Mouse (Mus musculus): ENCODE data around the gene Apba3.

Apba3 gene

GRCm38 (mm10) chr10:81290698-81291460 is 24.1 kb downstream of the Apba3 start:
- 41% methylated on average over 24 of the region's 24 CpGs for WGBS

DNA sequence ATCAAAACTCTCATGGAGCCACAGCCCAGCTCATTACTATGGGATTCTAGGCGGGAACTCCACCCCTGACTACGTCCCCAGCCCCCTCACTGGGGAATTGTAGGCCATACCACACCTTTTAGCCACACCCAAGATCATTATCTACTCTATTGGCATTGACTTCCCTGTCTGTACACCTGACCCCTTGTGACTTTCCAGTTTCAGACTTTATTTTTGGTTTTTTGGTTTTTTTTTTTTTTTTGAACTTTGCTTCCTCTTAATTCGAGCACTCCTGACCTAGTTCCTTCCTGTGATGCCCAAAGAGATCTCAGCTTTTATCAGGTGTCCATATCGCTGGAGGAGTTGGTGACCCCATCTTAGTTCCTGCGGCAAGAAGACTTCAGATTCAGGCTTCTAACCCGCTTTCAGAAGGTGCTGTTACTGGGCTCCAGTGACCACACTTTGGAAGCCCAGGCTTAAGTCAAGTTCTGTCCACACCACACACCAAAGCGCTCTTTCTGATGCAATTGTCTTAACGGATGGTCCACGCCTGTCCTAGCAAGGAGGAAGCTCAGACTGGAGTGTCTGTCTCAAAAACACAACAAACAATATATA is 24.8 kb downstream of the Apba3 start, which contains the start of gene Tjp3:
Tjp3 (minus strand) TSS at position 71 of the 594 bp plus-strand sequence.
- WGBS: 77% methylated on average over 9 of the region's 9 CpGs

DNA sequence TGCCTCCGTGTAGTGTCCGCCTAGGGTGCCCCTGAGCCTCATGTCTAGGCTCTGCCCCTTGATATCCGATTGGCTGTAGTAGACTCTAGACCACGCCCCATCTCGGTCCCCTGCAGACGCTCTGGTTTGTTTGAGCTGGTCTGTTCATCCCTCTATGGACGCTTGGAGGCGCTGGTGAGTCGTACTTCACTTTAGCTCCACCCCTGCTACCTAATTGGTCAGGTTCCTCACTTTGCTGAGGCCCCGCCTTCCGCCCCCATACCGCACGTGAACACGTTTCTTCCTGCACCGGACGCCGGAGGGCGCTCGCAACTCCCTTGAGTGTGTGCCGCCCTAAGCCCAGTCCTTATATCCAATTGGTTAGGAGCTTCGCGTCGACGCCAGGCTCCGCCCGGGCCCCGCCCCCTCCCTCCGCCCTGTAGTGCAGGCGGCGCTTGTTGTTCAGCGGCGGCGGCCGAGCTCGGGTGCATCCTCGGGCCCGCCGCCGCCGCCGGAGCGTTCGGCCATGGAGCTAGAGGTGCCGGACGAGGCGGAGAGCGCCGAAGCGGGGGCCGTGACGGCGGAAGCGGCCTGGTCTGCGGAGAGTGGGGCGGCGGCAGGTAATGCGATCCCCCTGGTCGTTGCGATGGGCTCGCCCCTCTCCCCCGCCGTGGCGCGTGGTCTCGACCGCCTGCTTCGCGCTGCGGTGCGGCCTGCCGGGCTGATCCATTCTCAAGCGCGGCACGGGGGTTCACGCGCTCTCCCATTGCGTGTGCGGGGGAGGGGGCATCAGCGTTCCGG is 26.0 kb downstream of the Apba3 start, which contains the start of gene Pip5k1c:
Pip5k1c (plus strand) TSS at position 410 of the 780 bp plus-strand sequence.
- 1% methylated on average over 80 of the region's 80 CpGs for WGBS

DNA sequence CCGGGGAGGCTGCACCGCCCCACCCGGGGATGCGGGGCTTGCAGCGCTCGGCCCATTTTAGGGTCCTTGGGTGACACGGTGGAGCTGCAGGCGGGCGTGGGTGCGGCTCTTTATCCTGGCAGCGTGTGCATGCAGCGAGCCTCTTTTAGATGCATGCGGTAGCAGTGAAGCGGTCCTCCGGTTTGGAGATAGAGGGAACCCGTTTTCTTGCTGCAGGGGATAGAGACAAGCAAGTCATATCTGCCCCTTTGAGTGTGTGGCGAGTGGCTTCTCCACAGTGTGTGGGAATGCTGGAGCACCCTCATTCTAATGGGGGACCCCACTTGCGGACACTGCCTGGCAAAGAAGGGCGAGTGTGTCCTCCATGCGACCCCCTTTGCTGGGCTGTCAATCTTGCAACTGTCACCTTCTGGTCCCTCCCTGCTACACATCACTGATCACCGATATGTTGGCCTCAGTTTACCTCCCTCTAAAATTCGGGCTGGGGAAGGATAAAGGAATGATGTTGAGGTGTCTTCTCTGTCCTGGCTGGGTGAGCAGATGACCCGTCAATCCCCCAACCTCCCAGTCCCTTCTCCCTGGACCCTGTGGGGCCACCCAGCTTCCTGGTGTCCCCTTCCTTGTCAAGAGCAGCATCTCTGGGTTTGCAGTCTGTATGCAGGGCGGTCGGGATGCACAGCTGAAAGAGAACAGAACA is 26.7 kb downstream of the Apba3 start:
- WGBS: 1% methylated on average over 25 of the region's 25 CpGs

GRCm38 (mm10) chr10:81294442-81294841 is 27.7 kb downstream of the Apba3 start:
- WGBS: 32% methylated on average over 8 of the region's 8 CpGs

- WGBS: 43% methylated on average over 6 of the region's 6 CpGs
Measured at GRCm38 (mm10) chr10:81295185-81295584, 28.4 kb downstream of the Apba3 start.

DNA sequence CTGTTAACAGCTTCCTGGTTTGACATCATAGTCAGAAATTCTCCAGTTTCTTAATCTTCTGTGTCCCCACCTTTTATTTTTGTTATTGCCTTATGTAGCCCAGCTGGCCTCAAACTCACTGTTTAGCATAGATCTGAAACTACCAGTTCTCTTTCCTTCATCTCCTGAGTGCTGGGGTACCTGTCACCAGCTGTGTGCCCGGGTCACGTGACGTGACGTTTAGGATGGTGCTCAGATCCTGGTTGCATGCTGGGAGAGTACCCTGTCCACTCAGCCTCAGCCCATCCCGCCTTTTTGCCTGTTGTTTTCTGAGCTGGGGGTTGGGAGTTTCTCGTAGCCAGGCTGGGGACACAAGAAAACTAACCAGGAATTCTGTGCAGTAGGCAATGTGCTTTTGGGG is 30.5 kb downstream of the Apba3 start:
- 64% methylated on average over 6 of the region's 6 CpGs for WGBS

DNA sequence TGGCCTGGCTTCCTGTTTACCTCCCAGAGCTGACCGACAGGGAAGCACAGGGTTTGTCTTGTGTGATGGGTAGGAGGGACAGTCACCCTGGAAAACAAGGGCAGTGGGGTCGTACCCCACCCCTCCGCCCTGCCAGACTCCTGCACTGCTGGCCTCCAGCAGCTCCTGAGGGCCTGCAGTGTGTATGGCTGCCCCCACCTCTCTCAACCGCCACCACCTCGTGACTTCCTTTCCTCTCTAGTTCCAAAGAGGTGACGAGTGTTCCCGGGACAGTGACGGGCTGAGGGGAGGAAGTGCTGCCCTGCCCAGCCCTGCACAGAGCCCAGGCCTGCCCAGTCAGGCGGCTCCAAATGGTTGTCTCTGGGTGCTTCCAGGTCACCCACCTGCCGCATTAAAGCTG is 31.1 kb downstream of the Apba3 start:
- WGBS: 59% methylated on average over 10 of the region's 10 CpGs

DNA sequence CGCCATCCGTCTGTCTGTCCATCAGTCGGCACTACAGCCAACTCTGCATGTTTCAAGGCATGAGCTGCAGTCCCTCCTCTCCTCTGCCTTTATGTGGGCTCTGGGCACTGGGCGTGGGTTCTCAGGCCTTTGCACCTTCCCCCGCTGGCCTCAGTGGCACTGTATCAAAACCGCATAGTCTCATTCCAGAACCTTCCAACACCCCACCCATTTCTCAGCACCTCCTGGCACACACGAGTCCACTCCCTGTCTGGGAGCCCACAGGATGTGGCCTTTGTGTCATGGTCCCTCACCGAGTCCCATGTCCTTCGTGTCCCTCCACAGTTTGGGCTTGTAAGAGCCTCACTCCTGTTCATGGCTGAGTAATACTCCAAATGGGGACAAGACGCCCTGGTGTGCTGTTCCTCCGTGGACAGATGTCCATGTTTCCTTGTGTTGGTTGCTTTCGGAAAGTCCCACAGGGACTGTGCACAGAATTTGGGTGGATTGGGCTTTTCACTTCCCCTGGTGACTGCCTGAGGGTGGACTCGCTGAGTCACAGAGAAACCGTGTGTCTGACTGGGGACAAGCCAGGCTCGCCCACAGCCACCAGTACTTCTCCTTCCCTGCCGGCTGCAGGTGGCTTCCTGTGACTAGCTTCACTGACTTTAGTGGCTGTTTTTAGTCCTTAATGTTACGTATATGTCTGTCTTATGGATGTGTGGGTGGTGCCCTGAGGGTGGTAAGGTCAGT is 31.8 kb downstream of the Apba3 start:
- WGBS: 56% methylated on average over 17 of the region's 17 CpGs

DNA sequence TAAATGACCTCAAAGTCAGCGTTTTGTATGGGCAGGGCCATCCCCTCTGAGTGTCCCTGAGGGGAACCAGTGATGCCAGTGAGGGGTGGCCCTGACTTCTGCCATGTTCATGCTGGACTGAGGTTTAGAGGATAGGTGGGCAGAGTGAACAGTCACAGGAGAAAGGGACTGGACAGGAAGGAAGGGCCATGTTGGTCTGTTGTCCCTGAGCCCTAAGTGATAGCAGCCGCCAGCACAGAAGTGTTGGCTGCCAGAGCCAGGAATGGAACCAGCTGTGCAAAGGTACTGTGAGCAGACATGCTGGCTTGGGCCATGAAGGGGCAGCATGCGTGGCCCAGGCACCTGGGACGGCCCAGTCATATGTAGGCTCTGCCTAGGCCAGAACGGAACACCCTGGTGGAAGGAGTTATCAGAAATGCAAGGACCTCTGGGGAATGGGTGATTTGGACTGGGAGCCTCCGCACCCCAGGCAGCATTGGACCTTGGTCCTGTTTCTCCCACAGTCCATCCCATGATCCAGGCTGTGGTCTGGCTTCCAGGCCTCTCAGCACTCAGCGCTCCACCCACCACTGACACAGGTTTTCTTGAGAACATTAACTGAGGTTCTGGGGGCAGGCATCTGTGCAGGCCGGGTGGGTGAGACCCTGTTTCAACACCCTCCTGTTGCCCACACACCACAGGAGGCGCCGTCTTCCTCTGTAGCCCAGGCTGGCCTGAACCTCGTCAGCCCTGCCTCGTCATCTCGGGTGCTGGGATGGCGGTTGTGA is 33.0 kb downstream of the Apba3 start:
- 62% methylated on average over 14 of the region's 14 CpGs for WGBS

DNA sequence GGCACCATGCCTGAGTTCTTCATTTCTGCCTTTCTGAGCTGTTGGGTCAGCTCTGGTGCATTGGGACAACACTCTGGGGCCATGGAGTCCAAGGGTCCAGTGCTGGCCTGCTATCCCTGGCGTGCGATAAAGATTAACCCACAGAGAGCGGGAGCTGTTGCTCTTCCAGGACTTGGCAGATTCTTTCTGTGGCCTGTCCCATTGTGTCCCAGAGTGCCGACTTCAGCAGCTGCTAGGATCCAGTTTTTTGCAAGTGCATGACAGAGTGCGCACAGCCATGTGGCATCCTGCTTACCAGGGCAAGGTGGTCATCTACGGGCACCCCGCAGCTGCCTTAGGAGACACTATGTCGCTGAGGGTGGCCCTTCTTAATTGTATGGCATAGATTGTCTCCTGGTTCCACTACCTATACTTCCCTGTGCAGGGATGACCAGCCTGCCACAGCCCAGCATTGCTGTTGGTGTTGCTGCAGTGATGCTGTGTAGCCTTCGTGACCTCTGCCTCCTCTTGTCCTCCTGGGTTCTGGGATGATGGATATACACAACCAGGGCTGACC is 33.7 kb downstream of the Apba3 start:
- 75% methylated on average over 9 of the region's 9 CpGs for WGBS

- WGBS: 75% methylated on average over 9 of the region's 9 CpGs
Measured at GRCm38 (mm10) chr10:81301321-81301720, 34.6 kb downstream of the Apba3 start.

DNA sequence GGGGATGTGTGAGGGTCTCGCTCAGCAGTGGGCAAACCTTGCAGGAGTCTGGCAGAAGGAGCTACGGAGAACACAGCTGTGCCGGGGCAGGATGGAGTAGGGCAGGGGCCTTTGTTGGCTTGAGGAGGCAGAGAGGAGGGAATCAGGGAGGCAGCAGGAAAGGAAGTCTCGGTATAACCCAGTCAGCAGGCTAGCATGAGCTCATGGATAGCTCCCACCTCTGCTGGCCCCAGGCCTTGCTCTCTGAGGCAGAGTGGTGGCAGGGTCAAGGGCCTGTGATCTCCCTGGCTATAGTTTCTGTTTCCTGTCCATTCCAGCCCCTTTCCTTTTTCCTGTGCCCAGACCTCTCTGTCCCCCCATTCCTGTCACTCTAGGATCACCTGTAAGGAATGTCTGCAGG is 35.5 kb downstream of the Apba3 start:
- 25% methylated on average over 4 of the region's 4 CpGs for WGBS

GRCm38 (mm10) chr10:81302781-81303218 is 36.0 kb downstream of the Apba3 start:
- 19% methylated on average over 14 of the region's 14 CpGs for WGBS

DNA sequence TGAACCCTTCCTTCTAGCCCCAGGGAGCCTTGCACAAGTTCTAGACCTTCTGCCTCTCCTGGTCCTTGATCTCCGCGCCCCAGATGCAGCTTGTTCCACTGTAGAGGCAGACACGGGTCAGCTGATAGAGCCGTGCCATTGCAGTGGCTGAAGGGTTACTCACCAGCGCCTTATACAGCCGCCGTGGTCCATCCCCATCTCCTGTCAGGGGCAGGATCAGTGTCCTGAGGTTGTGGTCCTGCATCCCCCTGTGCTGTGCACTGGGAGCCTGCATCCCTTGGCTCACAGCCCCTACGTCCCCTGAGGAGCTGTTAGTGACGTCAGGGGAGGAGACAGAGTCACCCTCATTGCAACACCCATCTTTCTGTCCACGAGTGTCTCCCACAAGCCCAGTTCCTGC is 36.5 kb downstream of the Apba3 start:
- WGBS: 38% methylated on average over 10 of the region's 10 CpGs

DNA sequence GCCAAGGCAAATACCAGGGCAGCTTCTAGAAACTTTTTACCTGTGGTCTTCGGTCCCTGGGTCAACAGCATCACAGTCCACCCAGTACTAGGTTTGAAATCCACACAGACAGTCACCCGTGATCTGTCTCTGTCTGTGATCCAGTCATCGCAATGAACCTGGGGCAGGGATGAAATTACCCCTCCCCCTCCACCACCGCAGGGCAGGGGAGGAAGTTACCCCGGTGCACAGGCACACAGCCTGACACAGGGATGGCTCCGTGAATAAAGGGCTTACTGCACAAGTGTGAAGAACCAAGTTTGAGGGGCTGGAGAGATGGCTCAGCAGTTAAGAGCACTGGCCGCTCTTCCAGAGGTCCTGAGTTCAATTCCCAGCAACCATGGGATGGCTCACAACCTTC is 37.0 kb downstream of the Apba3 start:
- WGBS: 65% methylated on average over 7 of the region's 7 CpGs

- WGBS: 18% methylated on average over 8 of the region's 9 CpGs
Measured at GRCm38 (mm10) chr10:81304597-81305238, 38.0 kb downstream of the Apba3 start.

DNA sequence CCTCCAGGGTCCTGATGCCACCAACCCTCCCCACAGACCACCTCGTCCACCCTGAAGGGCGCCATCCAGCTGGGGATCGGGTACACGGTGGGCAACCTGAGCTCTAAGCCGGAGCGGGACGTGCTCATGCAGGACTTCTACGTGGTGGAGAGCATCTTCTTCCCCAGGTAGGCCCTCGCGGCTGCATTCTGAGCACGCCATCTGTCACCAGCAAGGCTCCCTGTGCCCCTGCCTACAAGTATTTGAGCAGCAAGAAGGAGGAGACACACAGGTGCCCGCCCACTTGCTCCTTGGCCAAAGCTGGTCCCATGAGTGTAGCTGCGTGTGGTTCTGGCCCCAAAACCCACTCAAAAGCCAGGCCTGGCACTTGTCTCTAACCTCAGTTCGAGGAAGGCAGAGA is 38.9 kb downstream of the Apba3 start:
- 72% methylated on average over 14 of the region's 14 CpGs for WGBS

- 60% methylated on average over 12 of the region's 12 CpGs for WGBS
Measured at GRCm38 (mm10) chr10:81306173-81306668, 39.5 kb downstream of the Apba3 start.

Measured in cerebral cortex, adult 2 months (tissue).